Mouse (Mus musculus): Measurements from ENCODE around the gene Lix1. TPM values are rescaled to one million over a fixed set of nuclear protein-coding genes. Genes with fewer than 3 reads are reported as not detected.

Gene Lix1
- 48.8 TPM in 2 replicates for polyA plus RNA-seq (2016; fragmentation: Nextera tagmentation; extraction: Ambion mirVana)

DNA sequence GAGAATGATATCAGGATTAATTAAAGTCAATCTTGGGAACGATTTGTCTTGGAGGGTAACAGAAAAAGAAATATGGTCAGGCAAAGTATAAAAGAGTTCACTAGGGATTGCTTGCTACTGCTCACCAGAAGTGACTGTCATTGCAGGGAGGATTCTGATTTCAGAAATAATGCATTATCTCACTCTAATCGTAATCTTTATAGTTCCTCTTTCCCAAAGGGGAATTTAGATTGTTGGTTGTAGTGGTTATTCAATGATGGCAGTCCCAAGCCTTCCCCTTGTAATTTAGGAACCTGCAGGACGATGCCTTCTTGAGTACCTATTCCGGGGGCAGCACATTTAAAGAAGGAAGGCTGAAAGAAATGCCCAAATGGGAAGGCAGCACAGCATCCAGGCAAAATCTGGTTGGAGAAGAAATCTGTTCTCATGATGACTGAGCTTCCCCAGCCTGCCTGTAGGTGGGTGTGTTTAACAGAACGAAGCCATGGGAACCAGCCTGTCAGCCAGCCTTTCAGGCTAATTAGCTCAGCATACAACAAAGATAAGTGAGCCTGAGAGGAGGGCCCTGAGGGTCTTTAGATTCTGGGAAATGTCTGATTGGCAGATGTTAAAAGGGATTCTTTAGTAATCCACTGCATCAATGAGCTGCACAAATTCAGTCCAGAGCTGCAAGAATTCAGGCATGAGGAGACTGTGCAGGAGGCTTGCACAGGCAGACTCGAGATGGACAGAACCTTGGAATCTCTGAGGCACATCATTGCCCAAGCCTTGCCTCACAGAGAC, at the start of gene Lix1:
Lix1 (plus strand) TSS at position 451 of the 783 bp plus-strand sequence.
- peak within 1 kb of the TSS; percentile 54 for H3K27ac ChIP-seq (replicated peaks)
- H3K27me3 ChIP-seq, result no peaks in the 10 kb centered on the region
- peak within 1 kb of the TSS; percentile 37 for H3K4me3 ChIP-seq
- H3K4me1 ChIP-seq, result peaks cover 32% of the 10 kb centered on the region
- WGBS, result 21% methylated on average over 6 of the region's 6 CpGs
- H3K9me3 ChIP-seq, result no peaks in the 10 kb centered on the region
- 0 out of 2 replicates have a peak within 1 kb of the TSS, but pooled peaks have one; percentile 17 for H3K9ac ChIP-seq (replicated peaks)
- H3K4me2 ChIP-seq (replicated peaks), result peak within 1 kb of the TSS; percentile 52
- peak; percentile 99 for ATAC-seq (ENCODE audit: low FRiP score, low read depth)
- no peaks in the 10 kb centered on the region for H3K36me3 ChIP-seq

DNA sequence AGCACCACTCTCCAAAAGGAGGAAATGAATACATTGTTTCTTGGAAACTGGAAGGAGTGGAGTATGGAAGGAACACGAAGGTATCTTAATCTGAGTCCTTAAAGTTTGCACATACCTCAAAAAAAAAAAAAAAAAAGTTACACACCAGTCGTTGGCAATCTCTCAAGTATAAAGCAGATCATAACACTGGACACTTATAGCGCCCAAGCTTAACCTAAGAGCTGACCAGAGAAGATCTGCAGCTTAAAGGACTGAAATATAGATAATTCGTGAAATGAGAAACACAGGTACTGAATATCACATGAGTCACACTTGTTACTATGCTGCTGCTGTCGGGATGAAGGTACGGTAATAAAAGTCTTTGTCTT, 28.9 kb upstream of the Lix1 start:
- Histone ChIP-seq H3K27me3 (no peaks in the 10 kb centered on the region), H3K4me3 (peak overlapping the region; percentile 70), H3K27ac (replicated peaks) (peak overlapping the region; percentile 80), H3K9me3 (no peaks in the 10 kb centered on the region), H3K4me1 (peaks cover 12% of the 10 kb centered on the region), H3K4me2 (replicated peaks) (peak overlapping the region; percentile 68), H3K9ac (replicated peaks) (peak overlapping the region; percentile 75), H3K36me3 (peaks cover 12% of the 10 kb centered on the region; the same call in 1 of the 2 replicates)
- peak; percentile 51 for ATAC-seq (ENCODE audit: low FRiP score, low read depth)
- WGBS, result 7% methylated on average over 6 of the region's 6 CpGs

DNA sequence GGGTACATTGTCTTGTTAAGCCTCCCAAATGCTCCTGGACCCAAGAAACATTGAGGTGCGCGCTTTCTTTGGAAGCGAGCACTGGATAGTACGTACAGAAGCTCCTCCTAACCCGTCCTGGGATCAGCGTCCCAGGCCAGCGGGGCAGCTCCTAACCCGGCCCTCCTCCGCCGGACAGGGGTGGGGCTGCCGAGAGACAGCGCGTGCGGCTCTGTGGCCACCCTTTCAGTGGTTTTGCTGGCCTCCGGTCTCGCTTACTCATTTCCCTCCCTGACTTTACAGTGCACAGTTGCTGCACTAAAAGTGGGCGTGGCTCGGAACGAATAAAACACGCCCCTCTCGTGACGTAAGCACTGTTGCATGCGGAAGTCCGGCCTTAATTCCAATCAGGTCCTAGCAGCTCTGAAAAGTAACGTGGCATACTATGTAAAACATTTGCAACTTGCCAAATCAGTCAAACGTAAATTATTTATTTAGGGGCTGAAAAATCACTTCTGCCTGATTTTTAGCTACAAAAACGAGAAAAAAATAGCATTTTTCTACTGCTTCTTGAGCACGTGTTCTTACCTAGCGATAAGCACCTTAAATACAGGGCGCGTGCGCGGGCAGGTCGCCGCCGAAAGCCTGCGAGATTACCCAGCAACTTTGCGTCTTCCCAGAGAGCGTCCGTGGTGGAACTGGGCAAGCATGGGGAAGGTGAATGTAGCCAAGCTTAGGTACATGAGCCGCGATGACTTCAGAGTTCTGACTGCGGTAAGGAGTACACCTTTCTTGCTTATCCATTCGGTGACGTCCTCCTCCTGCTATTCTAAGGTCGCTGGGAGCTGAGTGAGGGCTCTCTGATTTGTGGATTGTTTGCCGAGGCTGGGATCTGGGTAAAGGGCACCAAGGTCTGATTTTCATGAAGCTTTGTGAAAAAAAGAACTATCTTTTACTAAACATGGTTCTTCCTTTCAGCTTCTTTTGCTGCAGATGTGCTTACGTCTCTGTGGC, 28.3 kb upstream of the Lix1 start, which contains the start of gene Riok2:
Riok2 (plus strand) TSS at position 392 of the 993 bp plus-strand sequence.
- H3K9ac ChIP-seq (replicated peaks), result peak within 1 kb of the TSS; percentile 75
- under 1% methylated on average over 48 of the region's 48 CpGs for WGBS
- no peaks in the 10 kb centered on the region for H3K27me3 ChIP-seq
- peak within 1 kb of the TSS; percentile 70 for H3K4me3 ChIP-seq
- H3K4me1 ChIP-seq, result peaks cover 12% of the 10 kb centered on the region
- H3K27ac ChIP-seq (replicated peaks), result peak within 1 kb of the TSS; percentile 80
- H3K4me2 ChIP-seq (replicated peaks), result peak within 1 kb of the TSS; percentile 68
- peak; percentile 97 for ATAC-seq (ENCODE audit: low FRiP score, low read depth)
- peaks cover 12% of the 10 kb centered on the region; the same call in 1 of the 2 replicates for H3K36me3 ChIP-seq
- H3K9me3 ChIP-seq, result no peaks in the 10 kb centered on the region

GRCm38 (mm10) chr17:17375581-17375980, 26.9 kb upstream of the Lix1 start:
- 90% methylated on average over 3 of the region's 3 CpGs for WGBS
- Histone ChIP-seq H3K36me3 (peaks cover 14% of the 10 kb centered on the region; the same call in 1 of the 2 replicates), H3K4me3 (peak overlapping the region; percentile 70), H3K27me3 (no peaks in the 10 kb centered on the region), H3K4me1 (peaks cover 12% of the 10 kb centered on the region), H3K9me3 (no peaks in the 10 kb centered on the region), H3K9ac (replicated peaks) (no peak overlapping the region), H3K4me2 (replicated peaks) (peak overlapping the region; percentile 68), H3K27ac (replicated peaks) (no peak overlapping the region)
- no peak for ATAC-seq (ENCODE audit: low FRiP score, low read depth)

GRCm38 (mm10) chr17:17383703-17384102, 18.8 kb upstream of the Lix1 start:
- no peak for ATAC-seq (ENCODE audit: low FRiP score, low read depth)
- no peak overlapping the region for H3K4me2 ChIP-seq (replicated peaks)
- no peaks in the 10 kb centered on the region for H3K27me3 ChIP-seq
- H3K4me3 ChIP-seq, result no peak overlapping the region
- 97% methylated on average over 4 of the region's 4 CpGs for WGBS
- no peak overlapping the region for H3K9ac ChIP-seq (replicated peaks)
- H3K4me1 ChIP-seq, result no peaks in the 10 kb centered on the region
- peaks cover 59% of the 10 kb centered on the region for H3K36me3 ChIP-seq
- H3K27ac ChIP-seq (replicated peaks), result no peak overlapping the region
- H3K9me3 ChIP-seq, result no peaks in the 10 kb centered on the region

- no peak for ATAC-seq (ENCODE audit: low FRiP score, low read depth)
- no peak overlapping the region for H3K27ac ChIP-seq (replicated peaks)
- no peak overlapping the region for H3K4me2 ChIP-seq (replicated peaks)
- H3K4me1 ChIP-seq, result no peaks in the 10 kb centered on the region
- no peaks in the 10 kb centered on the region for H3K9me3 ChIP-seq
- no peaks in the 10 kb centered on the region for H3K27me3 ChIP-seq
- H3K9ac ChIP-seq (replicated peaks), result no peak overlapping the region
- 92% methylated on average over 3 of the region's 3 CpGs for WGBS
- peaks cover 66% of the 10 kb centered on the region for H3K36me3 ChIP-seq
- no peak overlapping the region for H3K4me3 ChIP-seq
Observed at GRCm38 (mm10) chr17:17384502-17384901, 18.0 kb upstream of the Lix1 start.

DNA sequence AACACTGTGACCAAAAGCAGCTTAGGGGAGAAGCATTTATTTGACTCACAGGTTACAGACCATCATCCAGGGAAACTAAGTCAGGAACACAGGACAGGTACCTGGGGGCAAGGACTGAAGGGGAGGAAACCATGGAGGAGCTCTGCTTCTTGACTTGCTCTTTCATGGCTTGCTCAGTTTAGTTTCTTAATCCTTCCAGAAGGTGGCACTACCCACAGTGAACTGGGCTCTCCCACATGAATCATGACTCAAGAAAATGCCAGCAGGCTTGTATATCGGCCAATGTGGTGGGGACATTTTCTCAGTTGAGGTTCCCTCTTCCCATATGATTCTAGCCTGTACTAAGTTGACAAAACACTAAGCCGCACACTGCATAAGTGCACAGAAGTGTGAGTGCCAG, 16.4 kb upstream of the Lix1 start:
- Histone ChIP-seq H3K27me3 (no peaks in the 10 kb centered on the region), H3K4me1 (no peaks in the 10 kb centered on the region), H3K36me3 (peaks cover 69% of the 10 kb centered on the region), H3K4me2 (replicated peaks) (no peak overlapping the region), H3K4me3 (no peak overlapping the region), H3K27ac (replicated peaks) (no peak overlapping the region), H3K9ac (replicated peaks) (no peak overlapping the region), H3K9me3 (no peaks in the 10 kb centered on the region)
- WGBS, result 91% methylated on average over 2 of the region's 2 CpGs
- no peak for ATAC-seq (ENCODE audit: low FRiP score, low read depth)

GRCm38 (mm10) chr17:17391823-17392222, 10.6 kb upstream of the Lix1 start:
- WGBS, result 94% methylated on average over 4 of the region's 4 CpGs
- Histone ChIP-seq H3K4me2 (replicated peaks) (no peak overlapping the region), H3K4me3 (no peak overlapping the region), H3K9ac (replicated peaks) (no peak overlapping the region), H3K4me1 (peaks cover under 1% of the 10 kb centered on the region; the same call in 1 of the 2 replicates), H3K9me3 (no peaks in the 10 kb centered on the region), H3K27me3 (no peaks in the 10 kb centered on the region), H3K27ac (replicated peaks) (no peak overlapping the region), H3K36me3 (peaks cover 39% of the 10 kb centered on the region)
- ATAC-seq (ENCODE audit: low FRiP score, low read depth), result no peak

DNA sequence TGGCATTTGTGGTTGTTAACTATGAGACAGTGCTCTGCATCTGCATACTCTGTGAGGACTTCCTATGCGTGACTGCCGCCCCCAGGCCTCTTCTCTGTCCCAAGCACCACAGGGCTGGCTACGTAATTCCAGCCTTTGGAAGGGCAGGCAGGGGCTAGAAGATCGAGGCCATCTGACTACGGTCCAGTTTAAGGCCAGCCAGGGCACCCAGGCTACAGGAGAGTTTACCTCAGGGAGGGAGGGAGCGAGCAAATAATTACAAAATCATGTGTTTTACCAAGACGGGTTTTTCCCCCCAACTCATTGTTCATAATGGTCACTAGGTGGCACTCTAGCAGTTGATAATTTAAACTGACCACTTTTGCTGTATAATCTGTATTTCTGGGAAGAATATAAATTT, 9.6 kb upstream of the Lix1 start:
- no peaks in the 10 kb centered on the region for H3K27me3 ChIP-seq
- no peak overlapping the region for H3K9ac ChIP-seq (replicated peaks)
- whole genome bisulfite sequencing, result 70% methylated on average over 7 of the region's 7 CpGs
- peaks cover 8% of the 10 kb centered on the region for H3K4me1 ChIP-seq
- ATAC-seq (ENCODE audit: low FRiP score, low read depth), result peak; percentile 42; the same call in 1 of the 2 replicates
- no peak overlapping the region for H3K4me3 ChIP-seq
- H3K36me3 ChIP-seq, result peaks cover 33% of the 10 kb centered on the region
- no peak overlapping the region for H3K27ac ChIP-seq (replicated peaks)
- H3K9me3 ChIP-seq, result no peaks in the 10 kb centered on the region
- no peak overlapping the region for H3K4me2 ChIP-seq (replicated peaks)

- Histone ChIP-seq H3K4me3 (no peak overlapping the region), H3K9ac (replicated peaks) (no peak overlapping the region), H3K4me2 (replicated peaks) (no peak overlapping the region), H3K9me3 (no peaks in the 10 kb centered on the region), H3K4me1 (peaks cover 8% of the 10 kb centered on the region), H3K36me3 (peaks cover 32% of the 10 kb centered on the region), H3K27ac (replicated peaks) (no peak overlapping the region), H3K27me3 (no peaks in the 10 kb centered on the region)
- ATAC-seq (ENCODE audit: low FRiP score, low read depth), result no peak
- 85% methylated on average over 6 of the region's 6 CpGs for WGBS
Observed at GRCm38 (mm10) chr17:17393300-17393699, 9.2 kb upstream of the Lix1 start.

DNA sequence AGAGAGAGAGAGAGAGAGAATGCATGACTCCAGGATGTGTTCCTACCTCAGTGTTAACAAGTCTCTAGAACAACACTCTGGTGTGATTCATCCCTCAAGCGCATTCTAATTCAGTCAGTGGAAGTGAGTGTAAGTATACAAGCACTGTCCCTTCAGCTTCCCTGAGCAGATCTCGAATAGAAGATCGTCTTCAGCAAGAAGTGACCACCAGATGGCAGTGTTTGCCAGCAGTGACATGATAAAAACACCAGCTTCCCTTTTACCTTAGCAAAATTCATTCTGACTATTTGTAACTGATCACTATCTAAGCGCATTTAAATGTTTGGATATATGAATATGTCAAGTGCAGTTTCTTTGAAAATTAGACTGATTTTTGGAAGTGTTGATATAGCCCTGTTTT, 8.1 kb upstream of the Lix1 start:
- no peak overlapping the region for H3K4me2 ChIP-seq (replicated peaks)
- H3K27ac ChIP-seq (replicated peaks), result no peak overlapping the region
- peaks cover 8% of the 10 kb centered on the region for H3K4me1 ChIP-seq
- H3K9ac ChIP-seq (replicated peaks), result no peak overlapping the region
- H3K36me3 ChIP-seq, result peaks cover 21% of the 10 kb centered on the region
- H3K4me3 ChIP-seq, result no peak overlapping the region
- H3K9me3 ChIP-seq, result no peaks in the 10 kb centered on the region
- ATAC-seq (ENCODE audit: low FRiP score, low read depth), result peak; percentile 67
- H3K27me3 ChIP-seq, result no peaks in the 10 kb centered on the region
- 33% methylated on average over 4 of the region's 4 CpGs for WGBS

Data from midbrain, embryonic 12.5 days (tissue).